In genomic region chr1:85853865-85854264, GRCm38 (mm10) we compare ENCODE assay signal across 17 mouse cellular contexts. TPM values are rescaled to one million over a fixed set of nuclear protein-coding genes. Genes with fewer than 3 reads are reported as not detected.
DNase-seq lines count a peak whose midpoint lies in the region; ATAC-seq and TF ChIP-seq lines count a peak whose summit lies in the region.
"Had no signal": no experiment of that assay in that cellular context is flagged by ENCODE, and none has a peak within 500 bp of the region (broad histone marks: within the 10 kb centered on the region; RNA-seq: fewer than 3 reads in every experiment).

No protein-coding gene starts in this region.

- H3K36me3 ChIP-seq in kidney, embryonic 14.5 days (ENCODE audit: control insufficient read depth, insufficient read depth, low read length), result peaks cover 22% of the 10 kb centered on the region
- peaks cover 34% of the 10 kb centered on the region for H3K36me3 ChIP-seq in kidney, embryonic 15.5 days
- H3K36me3 ChIP-seq in midbrain, embryonic 13.5 days, result peaks cover 16% of the 10 kb centered on the region
- peaks cover 42% of the 10 kb centered on the region for H3K36me3 ChIP-seq in midbrain, embryonic 10.5 days
- H3K36me3 ChIP-seq in myocyte (ENCODE audit: control insufficient read depth, insufficient read depth), result peaks cover 32% of the 10 kb centered on the region
- H3K36me3 ChIP-seq: intestine, embryonic 15.5 days had no signal

- no peak overlapping the region for H3K27ac ChIP-seq in kidney, embryonic 14.5 days (ENCODE audit: low read depth, low read length)
- no peak overlapping the region for H3K27ac ChIP-seq in kidney, embryonic 15.5 days
- no peak overlapping the region for H3K27ac ChIP-seq in midbrain, embryonic 13.5 days
- H3K27ac ChIP-seq in midbrain, embryonic 10.5 days (replicated peaks), result no peak overlapping the region
- H3K27ac ChIP-seq: embryonic facial prominence, embryonic 13.5 days; gastrocnemius, adult 2 months; hindbrain, embryonic 14.5 days; intestine, embryonic 15.5 days; limb, embryonic 13.5 days; lung, embryonic 15.5 days; stomach, embryonic 15.5 days had no signal

- no peaks in the 10 kb centered on the region for H3K9me3 ChIP-seq in kidney, embryonic 14.5 days (ENCODE audit: control insufficient read depth, low read length)
- no peaks in the 10 kb centered on the region for H3K9me3 ChIP-seq in kidney, embryonic 15.5 days (replicated peaks)
- no peaks in the 10 kb centered on the region for H3K9me3 ChIP-seq in midbrain, embryonic 13.5 days
- no peaks in the 10 kb centered on the region for H3K9me3 ChIP-seq in midbrain, embryonic 10.5 days (replicated peaks)
- H3K9me3 ChIP-seq: embryonic facial prominence, embryonic 13.5 days; intestine, embryonic 15.5 days; limb, embryonic 13.5 days; lung, embryonic 15.5 days; stomach, embryonic 15.5 days had no signal

- intact Hi-C loops in heart, postnatal 36 days (cut with DNase I), result loop anchor here (1.0 to 5.0 kb wide), 3 partner anchors 43 to 154 kb away; no protein-coding TSS in a partner anchor

- H3ac ChIP-seq in myocyte (ENCODE audit: control insufficient read depth, insufficient read length), result no peak overlapping the region

- H3K4me3 ChIP-seq in kidney, embryonic 14.5 days (ENCODE audit: low read length), result no peak overlapping the region
- H3K4me3 ChIP-seq in kidney, embryonic 15.5 days (replicated peaks), result no peak overlapping the region
- H3K4me3 ChIP-seq in midbrain, embryonic 13.5 days (replicated peaks), result no peak overlapping the region
- no peak overlapping the region for H3K4me3 ChIP-seq in midbrain, embryonic 10.5 days
- no peak overlapping the region for H3K4me3 ChIP-seq in myocyte
- H3K4me3 ChIP-seq: embryonic facial prominence, embryonic 13.5 days; gastrocnemius, adult 2 months; intestine, embryonic 15.5 days; limb, embryonic 13.5 days; lung, embryonic 15.5 days; stomach, embryonic 15.5 days had no signal

- no peaks in the 10 kb centered on the region for H3K4me1 ChIP-seq in kidney, embryonic 14.5 days (ENCODE audit: control insufficient read depth, insufficient read depth, low read length)
- no peaks in the 10 kb centered on the region for H3K4me1 ChIP-seq in kidney, embryonic 15.5 days
- no peaks in the 10 kb centered on the region for H3K4me1 ChIP-seq in midbrain, embryonic 13.5 days (replicated peaks)
- H3K4me1 ChIP-seq in midbrain, embryonic 10.5 days, result no peaks in the 10 kb centered on the region
- H3K4me1 ChIP-seq: embryonic facial prominence, embryonic 13.5 days; intestine, embryonic 15.5 days; limb, embryonic 13.5 days; lung, embryonic 15.5 days; stomach, embryonic 15.5 days had no signal

- peak; percentile 76 for DNase-seq in heart, adult 11 months
- no peak for DNase-seq in heart, postnatal 36 days
- DNase-seq in midbrain, embryonic 10.5 days (ENCODE audit: low spot score), result no peak
- DNase-seq in B cell, adult 2 months, result no peak

- 0 out of 2 replicates have a peak, but pooled peaks have one; percentile 42 for ATAC-seq in kidney, embryonic 14.5 days (ENCODE audit: low FRiP score, low TSS enrichment)
- no peak for ATAC-seq in kidney, embryonic 15.5 days (replicated peaks; ENCODE audit: low FRiP score)
- peak; percentile 51 for ATAC-seq in midbrain, embryonic 13.5 days

- TF ChIP-seq POLR2A in myocyte (IDR thresholded peaks at IDR 0.05; ENCODE audit: insufficient read length, low read depth), result no peak

- H3K4me2 ChIP-seq in kidney, embryonic 14.5 days (replicated peaks; ENCODE audit: low read depth, low read length), result no peak overlapping the region
- no peak overlapping the region for H3K4me2 ChIP-seq in kidney, embryonic 15.5 days
- H3K4me2 ChIP-seq in midbrain, embryonic 13.5 days (replicated peaks), result no peak overlapping the region
- no peak overlapping the region for H3K4me2 ChIP-seq in myocyte (ENCODE audit: low read depth)
- H3K4me2 ChIP-seq: embryonic facial prominence, embryonic 13.5 days; hindbrain, embryonic 14.5 days; intestine, embryonic 15.5 days; limb, embryonic 13.5 days; liver, embryonic 11.5 days; lung, embryonic 15.5 days; stomach, embryonic 15.5 days had no signal

- H3K9ac ChIP-seq in kidney, embryonic 14.5 days (ENCODE audit: low read depth, low read length), result no peak overlapping the region
- H3K9ac ChIP-seq in kidney, embryonic 15.5 days, result no peak overlapping the region
- no peak overlapping the region for H3K9ac ChIP-seq in midbrain, embryonic 13.5 days (replicated peaks)
- H3K9ac ChIP-seq: embryonic facial prominence, embryonic 13.5 days; hindbrain, embryonic 14.5 days; intestine, embryonic 15.5 days; limb, embryonic 13.5 days; lung, embryonic 15.5 days; stomach, embryonic 15.5 days had no signal

- H3K27me3 ChIP-seq in kidney, embryonic 14.5 days (ENCODE audit: control insufficient read depth, insufficient read depth, low read length), result no peaks in the 10 kb centered on the region
- no peaks in the 10 kb centered on the region for H3K27me3 ChIP-seq in kidney, embryonic 15.5 days
- no peaks in the 10 kb centered on the region for H3K27me3 ChIP-seq in midbrain, embryonic 13.5 days
- H3K27me3 ChIP-seq in midbrain, embryonic 10.5 days (ENCODE audit: low read depth, poor library complexity, severe bottlenecking), result no peaks in the 10 kb centered on the region
- no peaks in the 10 kb centered on the region for H3K27me3 ChIP-seq in myocyte (ENCODE audit: control insufficient read depth, insufficient read depth, insufficient read length)
- H3K27me3 ChIP-seq: CH12.LX; embryonic facial prominence, embryonic 13.5 days; intestine, embryonic 15.5 days; limb, embryonic 13.5 days; lung, embryonic 15.5 days; stomach, embryonic 15.5 days had no signal

- WGBS in kidney, embryonic 14.5 days, result 88% methylated on average over 2 of the region's 2 CpGs
- 94% methylated on average over 2 of the region's 2 CpGs for WGBS in kidney, embryonic 15.5 days
- 93% methylated on average over 2 of the region's 2 CpGs for WGBS in midbrain, embryonic 13.5 days
- WGBS in midbrain, embryonic 10.5 days, result 87% methylated on average over 2 of the region's 2 CpGs

- no peaks in the 10 kb centered on the region for H3K79me2 ChIP-seq in myocyte (ENCODE audit: control insufficient read depth, insufficient read depth)

TF ChIP-seq in myocyte, 11 proteins besides CTCF, POLR2A, EP300 and RAD21:
- TF ChIP-seq TCF3 (IDR thresholded peaks at IDR 0.05; ENCODE audit: insufficient read length, low read depth) (no peak), MAX (IDR thresholded peaks at IDR 0.05; ENCODE audit: low read depth) (no peak), MYOG (IDR thresholded peaks at IDR 0.05; ENCODE audit: control insufficient read depth in 1 of 3, insufficient read depth in 1 of 3, insufficient read length in 2 of 3, low read depth in 2 of 3) (no peak), POLR2AphosphoS2 (IDR thresholded peaks at IDR 0.05; ENCODE audit: insufficient read length, low read depth) (peak; percentile 7), MYOD1 (IDR thresholded peaks at IDR 0.05; ENCODE audit: control insufficient read depth in 1 of 3, insufficient read length in 2 of 3, low read depth in 2 of 3) (no peak), TCF12 (IDR thresholded peaks at IDR 0.05; ENCODE audit: insufficient read depth, poor library complexity, severe bottlenecking) (no peak)

RNA-seq across cellular contexts. Expression of gene Itm2c, which starts 40.2 kb away (rescaled TPM):
- 10 to 100 TPM; 61.5 to 66.5 TPM for total RNA-seq in heart, postnatal 36 days (2021)
- 145 and 179 TPM in 2 replicates for polyA plus RNA-seq in kidney, embryonic 14.5 days (2014; fragmentation: Nextera tagmentation; extraction: Ambion mirVana)
- polyA plus RNA-seq in kidney, embryonic 15.5 days (2015; fragmentation: Nextera tagmentation; extraction: Ambion mirVana), result 220 and 231 TPM in 2 replicates
- 179 and 201 TPM in 2 replicates for polyA plus RNA-seq in midbrain, embryonic 13.5 days (2015; fragmentation: Nextera tagmentation; extraction: Ambion mirVana)
- 121 and 137 TPM in 2 replicates for polyA plus RNA-seq in midbrain, embryonic 10.5 days (2016; fragmentation: Nextera tagmentation; extraction: Ambion mirVana)
- polyA plus RNA-seq in myocyte (2012; fragmentation: generic; extraction: Trizol), result 86.6 TPM
